Mouse (Mus musculus) midbrain, postnatal 0 days (tissue): ENCODE data around the gene Porcn. TPM values are rescaled to one million over a fixed set of nuclear protein-coding genes. Genes with fewer than 3 reads are reported as not detected.

ENCODE experiments used
- ATAC-seq: fragments of 200-750 bp; cut with Nextera tagmentation; 2 replicates; pipeline ENCODE4 v1.8.0; 2017; ENCODE audit warnings: moderate number of reproducible peaks, mild to moderate bottlenecking, moderate TSS enrichment, moderate library complexity; ENCODE audit not compliant: low FRiP score
- DNase-seq: peaks from one replicate; pipeline ENCODE4 v3.0.0-alpha.2; 2015; ENCODE audit warnings: low spot score
- H3K27ac ChIP-seq: fragments of 300-500 bp; sonication (generic); 2 replicates; pipeline ENCODE4 v1.5.1; 2014; ENCODE audit warnings: low read depth, mild to moderate bottlenecking, low read length, mixed read lengths
- H3K27me3 ChIP-seq: fragments of 300-500 bp; sonication (generic); 2 replicates; pipeline ENCODE4 v1.6.1; 2014; ENCODE audit warnings: low read length, control low read depth, mixed read lengths; ENCODE audit not compliant: insufficient read depth
- H3K36me3 ChIP-seq: fragments of 300-500 bp; sonication (generic); 2 replicates; pipeline ENCODE4 v1.6.1; 2014; ENCODE audit warnings: low read length, control low read depth, mixed read lengths; ENCODE audit not compliant: insufficient read depth
- H3K4me1 ChIP-seq: fragments of 300-500 bp; sonication (generic); 2 replicates; pipeline ENCODE4 v1.6.1; 2014; ENCODE audit warnings: mild to moderate bottlenecking, control low read depth, antibody characterized with exemption, low read length, mixed read lengths; ENCODE audit not compliant: insufficient read depth
- H3K4me2 ChIP-seq: fragments of 300-500 bp; sonication (generic); 2 replicates; pipeline ENCODE4 v1.6.1; 2014; ENCODE audit warnings: low read depth, mild to moderate bottlenecking, low read length, mixed read lengths; ENCODE audit not compliant: poor library complexity, severe bottlenecking
- H3K4me3 ChIP-seq: fragments of 300-500 bp; sonication (generic); 2 replicates; pipeline ENCODE4 v1.5.1; 2014; ENCODE audit warnings: low read depth, mild to moderate bottlenecking, low read length, moderate library complexity
- H3K9ac ChIP-seq: fragments of 300-500 bp; sonication (generic); replicated peaks from 2 replicates; pipeline ENCODE4 v1.6.1; 2014; ENCODE audit warnings: mild to moderate bottlenecking, low read length, moderate library complexity, mixed read lengths; ENCODE audit not compliant: poor library complexity, severe bottlenecking
- H3K9me3 ChIP-seq: fragments of 300-500 bp; sonication (generic); 2 replicates; pipeline ENCODE4 v1.6.1; 2016; ENCODE audit warnings: low read length, control low read depth
- CTCF ChIP-seq: IDR thresholded peaks from 2 replicates; pipeline ENCODE4 v1.5.1; 2016; ENCODE audit warnings: antibody characterized with exemption, mild to moderate bottlenecking
- WGBS: fragments of 180-500 bp; shearing (Covaris S2); extraction: QIAGEN DNeasy Blood & Tissue Kit; methylation state at CpG from one replicate; pipeline ENCODE4 v1.1.7; 2014; 5-methylcytosine and 5-hydroxymethylcytosine counted together
- polyA plus RNA-seq: library from polyadenylated mRNA; unstranded; fragments of >200 nt; fragmentation: Nextera tagmentation; extraction: Ambion mirVana; gene quantifications from 2 replicates; pipeline ENCODE4 v1.2.1, GENCODE M21; 2015
- total RNA-seq: library from RNA; depleted of rRNA; stranded (reverse); fragments of >200 nt; gene quantifications from 2 replicates; pipeline ENCODE4 v1.2.3, GENCODE M21; 2014

Gene Porcn
- total and polyA plus RNA-seq, 2 experiments from 2014 or later, result 42.3 to 68.0 TPM

- Histone ChIP-seq H3K4me1 (no peaks in the 10 kb centered on the region), H3K4me2 (no peak overlapping the region), H3K27ac (no peak overlapping the region), H3K36me3 (no peaks in the 10 kb centered on the region), H3K4me3 (no peak overlapping the region), H3K9ac (no peak overlapping the region), H3K27me3 (no peaks in the 10 kb centered on the region), H3K9me3 (no peaks in the 10 kb centered on the region)
- ATAC-seq, result no peak
- DNase-seq, result no peak
- TF ChIP-seq CTCF, result no peak
- WGBS, result 77% methylated on average over 7 of the region's 7 CpGs
These were observed 5.3 kb upstream of the Porcn start for GRCm38 (mm10) chrX:8211490-8212207.

- H3K27me3 ChIP-seq, result no peaks in the 10 kb centered on the region
- WGBS, result 81% methylated on average over 2 of the region's 2 CpGs
- no peaks in the 10 kb centered on the region for H3K9me3 ChIP-seq
- TF ChIP-seq CTCF, result no peak
- DNase-seq, result no peak
- no peak overlapping the region for H3K4me3 ChIP-seq
- H3K36me3 ChIP-seq, result no peaks in the 10 kb centered on the region
- no peak for ATAC-seq
- H3K9ac ChIP-seq, result no peak overlapping the region
- H3K4me1 ChIP-seq, result 0 out of 2 replicates have a peak, but pooled peaks cover 4% of the 10 kb centered on the region
- H3K27ac ChIP-seq, result no peak overlapping the region
- H3K4me2 ChIP-seq, result no peak overlapping the region
These were observed 3.4 kb upstream of the Porcn start for GRCm38 (mm10) chrX:8209720-8210119.

- Histone ChIP-seq H3K27ac (no peak overlapping the region), H3K4me2 (peak overlapping the region; percentile 55; the same call in 1 of the 2 replicates), H3K27me3 (no peaks in the 10 kb centered on the region), H3K4me3 (peak overlapping the region; percentile 53; the same call in 1 of the 2 replicates), H3K9ac (no peak overlapping the region), H3K4me1 (0 out of 2 replicates have a peak, but pooled peaks cover 4% of the 10 kb centered on the region), H3K36me3 (peaks cover 3% of the 10 kb centered on the region; the same call in 1 of the 2 replicates), H3K9me3 (no peaks in the 10 kb centered on the region)
- no peak for TF ChIP-seq CTCF
- DNase-seq, result no peak
- WGBS, result 32% methylated on average over 4 of the region's 4 CpGs
- no peak for ATAC-seq
These were observed 899 bp upstream of the Porcn start for GRCm38 (mm10) chrX:8207224-8207623.

- no peaks in the 10 kb centered on the region for H3K9me3 ChIP-seq
- TF ChIP-seq CTCF, result no peak
- peaks cover 3% of the 10 kb centered on the region; the same call in 1 of the 2 replicates for H3K36me3 ChIP-seq
- peak overlapping the region; percentile 53 for H3K4me3 ChIP-seq
- DNase-seq (no peak), ATAC-seq (no peak)
- 0 out of 2 replicates have a peak, but pooled peaks cover 4% of the 10 kb centered on the region for H3K4me1 ChIP-seq
- peak overlapping the region; percentile 55 for H3K4me2 ChIP-seq
- WGBS, result 26% methylated on average over 11 of the region's 11 CpGs
- H3K27ac ChIP-seq, result no peak overlapping the region
- no peaks in the 10 kb centered on the region for H3K27me3 ChIP-seq
- H3K9ac ChIP-seq, result peak overlapping the region; percentile 71; the same call in 1 of the 2 replicates
These were observed 421 bp upstream of the Porcn start for GRCm38 (mm10) chrX:8206694-8207197.

- DNase-seq (no peak), ATAC-seq (peak; percentile 2; the same call in 1 of the 2 replicates)
- Histone ChIP-seq H3K9me3 (no peaks in the 10 kb centered on the region), H3K27me3 (no peaks in the 10 kb centered on the region), H3K4me1 (0 out of 2 replicates have a peak, but pooled peaks cover 4% of the 10 kb centered on the region), H3K36me3 (peaks cover 3% of the 10 kb centered on the region; the same call in 1 of the 2 replicates), H3K27ac (peak overlapping the region; percentile 68), H3K4me3 (peak overlapping the region; percentile 53), H3K4me2 (peak overlapping the region; percentile 55), H3K9ac (peak overlapping the region; percentile 71)
- TF ChIP-seq CTCF, result no peak
- WGBS, result 39% methylated on average over 7 of the region's 7 CpGs
These were observed 774 bp downstream of the Porcn start for GRCm38 (mm10) chrX:8205551-8205950.

GRCm38 (mm10) chrX:8205088-8205487 is 1.2 kb downstream of the Porcn start:
- 0 out of 2 replicates have a peak, but pooled peaks cover 4% of the 10 kb centered on the region for H3K4me1 ChIP-seq
- no peak for TF ChIP-seq CTCF
- peak overlapping the region; percentile 55; the same call in 1 of the 2 replicates for H3K4me2 ChIP-seq
- peaks cover 3% of the 10 kb centered on the region; the same call in 1 of the 2 replicates for H3K36me3 ChIP-seq
- ATAC-seq, result no peak
- H3K27me3 ChIP-seq, result no peaks in the 10 kb centered on the region
- no peak overlapping the region for H3K9ac ChIP-seq
- H3K27ac ChIP-seq, result no peak overlapping the region
- no peaks in the 10 kb centered on the region for H3K9me3 ChIP-seq
- WGBS, result 78% methylated on average over 4 of the region's 4 CpGs
- peak overlapping the region; percentile 53; the same call in 1 of the 2 replicates for H3K4me3 ChIP-seq
- DNase-seq, result no peak
